Mouse (Mus musculus) bone marrow macrophage, adult 2 months (primary cell): ENCODE measurements around the gene Trim25.

Experiments used
- CTCF ChIP-seq: IDR thresholded peaks from 2 replicates; pipeline ENCODE4 v1.5.1; 2012; ENCODE audit warnings: low read depth, mild to moderate bottlenecking, low read length, moderate library complexity
- POLR2A ChIP-seq: IDR thresholded peaks from 2 replicates; pipeline ENCODE4 v1.6.1; 2012; ENCODE audit warnings: mild to moderate bottlenecking, low read depth, low read length, borderline replicate concordance

DNA sequence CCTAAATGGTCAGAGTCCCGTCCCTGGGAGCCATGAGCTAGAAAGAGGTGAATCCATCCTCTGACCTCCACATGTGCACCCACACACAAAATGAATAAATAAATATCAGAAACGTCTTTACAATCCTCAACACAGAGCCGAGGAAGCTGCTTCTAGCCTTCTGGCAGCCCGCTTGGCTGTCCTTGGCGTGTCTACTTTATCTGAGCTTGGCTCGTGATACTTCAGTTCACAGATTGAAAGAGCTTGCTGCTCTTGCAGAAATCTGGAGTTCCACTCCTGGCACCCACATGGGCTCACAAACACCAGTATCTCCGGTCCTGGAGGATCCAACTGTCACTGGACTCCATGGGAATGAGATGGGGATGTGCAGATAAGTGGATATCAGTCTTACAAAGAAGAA, 22.5 kb downstream of the Trim25 start:
- no peak for TF ChIP-seq CTCF
- no peak for TF ChIP-seq POLR2A
